Comparison of ENCODE assay signal across 11 mouse cellular contexts in the genomic region with DNA sequence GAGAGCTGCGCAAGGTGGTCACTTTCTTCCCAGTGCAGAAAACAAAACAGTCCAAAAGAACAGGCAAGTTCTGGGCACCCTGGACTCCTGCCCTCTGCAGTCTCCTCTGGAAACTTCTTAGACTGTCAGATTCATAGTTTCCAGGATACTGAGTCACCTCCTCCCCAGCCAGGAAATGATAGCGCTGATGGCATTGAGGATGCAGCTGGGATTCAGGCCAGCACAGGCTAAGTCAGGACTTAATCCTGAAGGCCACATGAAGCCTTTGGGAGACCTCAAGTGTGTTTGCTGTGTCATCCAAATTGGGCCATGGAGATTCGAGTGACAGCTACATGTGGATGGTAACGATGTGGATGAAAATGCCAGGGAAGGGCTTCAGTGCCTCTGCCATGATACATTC.
DNase-seq lines count a peak whose midpoint lies in the region; ATAC-seq and TF ChIP-seq lines count a peak whose summit lies in the region.
"Had no signal": no experiment of that assay in that cellular context is flagged by ENCODE, and none has a peak within 500 bp of the region (broad histone marks: within the 10 kb centered on the region; RNA-seq: fewer than 3 reads in every experiment).

No protein-coding gene starts in this region.

- DNase-seq in embryonic facial prominence, embryonic 14.5 days (ENCODE audit: low spot score), result no peak
- DNase-seq in embryonic facial prominence, embryonic 10.5 days (ENCODE audit: low spot score), result no peak
- DNase-seq in adrenal gland, postnatal 14 days, result peak; percentile 63
- DNase-seq in heart, postnatal 14 days, result peak; percentile 34 to 39
- DNase-seq in lung, embryonic 14.5 days, result peak; percentile 41
- no peak for DNase-seq in layer of hippocampus, postnatal 14 days (ENCODE audit: low spot score in 2 of 2)
- no peak for DNase-seq in forebrain, postnatal 0 days
- no peak for DNase-seq in urinary bladder, postnatal 4 days (ENCODE audit: low spot score in 2 of 2)
- DNase-seq: B cell, adult 2 months; cerebellum, adult 8-10 months had no signal

- H3K4me3 ChIP-seq in embryonic facial prominence, embryonic 14.5 days (ENCODE audit: low read depth, low read length), result no peak overlapping the region
- no peak overlapping the region for H3K4me3 ChIP-seq in embryonic facial prominence, embryonic 10.5 days
- H3K4me3 ChIP-seq in lung, embryonic 14.5 days (ENCODE audit: low read depth, low read length), result no peak overlapping the region
- H3K4me3 ChIP-seq in forebrain, postnatal 0 days (ENCODE audit: low read depth, low read length), result no peak overlapping the region

- H3K4me1 ChIP-seq in embryonic facial prominence, embryonic 14.5 days (ENCODE audit: control insufficient read depth, insufficient read depth, low read length), result no peaks in the 10 kb centered on the region
- no peaks in the 10 kb centered on the region for H3K4me1 ChIP-seq in embryonic facial prominence, embryonic 10.5 days
- no peaks in the 10 kb centered on the region for H3K4me1 ChIP-seq in lung, embryonic 14.5 days (ENCODE audit: insufficient read depth)
- H3K4me1 ChIP-seq in forebrain, postnatal 0 days (ENCODE audit: insufficient read depth), result no peaks in the 10 kb centered on the region

- H3K9me3 ChIP-seq in embryonic facial prominence, embryonic 14.5 days (ENCODE audit: control insufficient read depth, low read length), result no peaks in the 10 kb centered on the region
- H3K9me3 ChIP-seq in embryonic facial prominence, embryonic 10.5 days, result no peaks in the 10 kb centered on the region
- H3K9me3 ChIP-seq in lung, embryonic 14.5 days (ENCODE audit: low read depth, low read length), result no peaks in the 10 kb centered on the region
- H3K9me3 ChIP-seq in forebrain, postnatal 0 days (ENCODE audit: low read length), result no peaks in the 10 kb centered on the region

- no peaks in the 10 kb centered on the region for H3K27me3 ChIP-seq in embryonic facial prominence, embryonic 14.5 days (replicated peaks; ENCODE audit: control insufficient read depth, insufficient read depth, low read length)
- no peaks in the 10 kb centered on the region for H3K27me3 ChIP-seq in embryonic facial prominence, embryonic 10.5 days (replicated peaks; ENCODE audit: low read depth, poor library complexity, severe bottlenecking)
- no peaks in the 10 kb centered on the region for H3K27me3 ChIP-seq in lung, embryonic 14.5 days (ENCODE audit: insufficient read depth, low read length)
- H3K27me3 ChIP-seq in forebrain, postnatal 0 days (ENCODE audit: insufficient read depth, low read length), result no peaks in the 10 kb centered on the region

- 0 out of 2 replicates have a peak overlapping the region, but pooled peaks have one; percentile 1 for H3K27ac ChIP-seq in embryonic facial prominence, embryonic 14.5 days (replicated peaks; ENCODE audit: low read depth, low read length)
- H3K27ac ChIP-seq in embryonic facial prominence, embryonic 10.5 days (replicated peaks), result no peak overlapping the region
- H3K27ac ChIP-seq in lung, embryonic 14.5 days (ENCODE audit: low read depth), result no peak overlapping the region
- no peak overlapping the region for H3K27ac ChIP-seq in forebrain, postnatal 0 days (ENCODE audit: low read depth, low read length)
- H3K27ac ChIP-seq: liver, embryonic 14.5 days had no signal

- no peak overlapping the region for H3K4me2 ChIP-seq in embryonic facial prominence, embryonic 14.5 days (ENCODE audit: low read depth, low read length)
- H3K4me2 ChIP-seq in lung, embryonic 14.5 days, result no peak overlapping the region
- H3K4me2 ChIP-seq in forebrain, postnatal 0 days (ENCODE audit: low read depth), result no peak overlapping the region

- intact Hi-C loops in heart, postnatal 14 days (cut with DNase I), result no loop called here

- no peaks in the 10 kb centered on the region for H3K36me3 ChIP-seq in embryonic facial prominence, embryonic 14.5 days (ENCODE audit: control insufficient read depth, insufficient read depth, low read length)
- H3K36me3 ChIP-seq in embryonic facial prominence, embryonic 10.5 days (replicated peaks), result no peaks in the 10 kb centered on the region
- no peaks in the 10 kb centered on the region for H3K36me3 ChIP-seq in lung, embryonic 14.5 days (ENCODE audit: insufficient read depth)
- no peaks in the 10 kb centered on the region for H3K36me3 ChIP-seq in forebrain, postnatal 0 days (ENCODE audit: insufficient read depth)

- no peak for TF ChIP-seq CTCF in lung, embryonic 14.5 days (IDR thresholded peaks at IDR 0.05; ENCODE audit: low read depth)
- TF ChIP-seq CTCF in forebrain, postnatal 0 days (IDR thresholded peaks at IDR 0.05; ENCODE audit: low read depth), result no peak

- no peak overlapping the region for H3K9ac ChIP-seq in embryonic facial prominence, embryonic 14.5 days (ENCODE audit: low read depth, low read length)
- H3K9ac ChIP-seq in lung, embryonic 14.5 days, result no peak overlapping the region
- no peak overlapping the region for H3K9ac ChIP-seq in forebrain, postnatal 0 days
- H3K9ac ChIP-seq: liver, embryonic 14.5 days had no signal

- ATAC-seq in embryonic facial prominence, embryonic 14.5 days (ENCODE audit: low read depth), result no peak
- 0 out of 2 replicates have a peak, but pooled peaks have one; percentile 44 for ATAC-seq in lung, embryonic 14.5 days (ENCODE audit: insufficient read depth)
- no peak for ATAC-seq in forebrain, postnatal 0 days

- 81% methylated on average over 4 of the region's 4 CpGs for WGBS in embryonic facial prominence, embryonic 14.5 days
- WGBS in embryonic facial prominence, embryonic 10.5 days, result 92% methylated on average over 4 of the region's 4 CpGs
- WGBS in lung, embryonic 14.5 days, result 80% methylated on average over 4 of the region's 4 CpGs
- 89% methylated on average over 4 of the region's 4 CpGs for WGBS in forebrain, postnatal 0 days

Comparison
In these comparisons a context has a peak if more than half of its experiments do, and no peak if none do; other contexts are left out.
1. DNase-seq: peak in adrenal gland, postnatal 14 days (single experiment), heart, postnatal 14 days (2 of 2) and lung, embryonic 14.5 days (single experiment); none in embryonic facial prominence, embryonic 14.5 days (single experiment), embryonic facial prominence, embryonic 10.5 days (single experiment), layer of hippocampus, postnatal 14 days (0 of 2), forebrain, postnatal 0 days (single experiment) and urinary bladder, postnatal 4 days (0 of 2).